Mouse (Mus musculus): ENCODE measurements around the gene Fads6.

Gene Fads6

GRCm38 (mm10) chr11:115275509-115275908 is 22.0 kb downstream of the Fads6 start:
- no peak for DNase-seq

- no peak for DNase-seq
Observed at GRCm38 (mm10) chr11:115274771-115275170, 22.7 kb downstream of the Fads6 start.

- DNase-seq, result no peak
Observed at GRCm38 (mm10) chr11:115274178-115274577, 23.3 kb downstream of the Fads6 start.

DNA sequence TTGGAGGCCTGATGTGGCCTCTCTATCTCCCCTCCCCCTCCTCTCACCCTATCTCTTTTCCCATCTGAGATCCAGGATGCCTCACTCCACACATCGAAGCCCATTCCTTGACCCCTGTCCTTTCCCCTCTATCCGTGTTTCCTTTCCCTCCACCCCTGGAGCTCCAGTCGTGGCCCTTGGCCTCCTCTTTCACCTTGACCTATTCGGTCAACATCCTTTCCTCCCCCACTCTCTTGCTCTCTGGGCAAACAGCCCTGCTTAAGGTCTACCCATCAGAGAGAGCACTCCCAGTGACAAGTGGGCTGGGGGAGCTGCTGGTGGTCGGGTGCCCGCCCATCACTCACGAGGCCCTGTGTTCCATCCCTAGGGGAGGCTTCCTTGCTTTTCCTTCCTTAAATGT is 23.7 kb downstream of the Fads6 start:
- no peak for DNase-seq

GRCm38 (mm10) chr11:115272894-115273498 is 24.5 kb downstream of the Fads6 start:
- no peak for DNase-seq

DNA sequence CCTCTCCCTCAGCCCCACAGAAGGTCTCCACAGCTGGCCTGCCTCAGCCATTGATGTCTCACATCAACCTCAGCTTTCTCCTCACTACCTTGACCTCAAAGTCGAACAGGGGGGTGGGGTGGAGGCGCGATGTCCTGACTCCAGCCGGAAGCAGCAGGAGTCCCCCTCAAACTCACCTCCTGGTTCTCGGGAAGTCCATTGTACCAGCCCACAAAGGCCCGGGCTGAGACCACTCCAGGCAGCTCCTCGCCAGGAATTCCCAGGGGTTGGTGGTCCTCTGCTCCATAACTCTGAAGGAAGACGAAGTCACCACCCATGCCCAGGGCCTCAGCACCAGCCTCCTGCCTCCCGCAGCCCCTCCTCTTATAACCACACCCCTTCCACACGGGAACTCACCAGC is 26.0 kb downstream of the Fads6 start:
- DNase-seq, result no peak

- no peak for DNase-seq
Observed at GRCm38 (mm10) chr11:115271052-115271451, 26.4 kb downstream of the Fads6 start.

DNA sequence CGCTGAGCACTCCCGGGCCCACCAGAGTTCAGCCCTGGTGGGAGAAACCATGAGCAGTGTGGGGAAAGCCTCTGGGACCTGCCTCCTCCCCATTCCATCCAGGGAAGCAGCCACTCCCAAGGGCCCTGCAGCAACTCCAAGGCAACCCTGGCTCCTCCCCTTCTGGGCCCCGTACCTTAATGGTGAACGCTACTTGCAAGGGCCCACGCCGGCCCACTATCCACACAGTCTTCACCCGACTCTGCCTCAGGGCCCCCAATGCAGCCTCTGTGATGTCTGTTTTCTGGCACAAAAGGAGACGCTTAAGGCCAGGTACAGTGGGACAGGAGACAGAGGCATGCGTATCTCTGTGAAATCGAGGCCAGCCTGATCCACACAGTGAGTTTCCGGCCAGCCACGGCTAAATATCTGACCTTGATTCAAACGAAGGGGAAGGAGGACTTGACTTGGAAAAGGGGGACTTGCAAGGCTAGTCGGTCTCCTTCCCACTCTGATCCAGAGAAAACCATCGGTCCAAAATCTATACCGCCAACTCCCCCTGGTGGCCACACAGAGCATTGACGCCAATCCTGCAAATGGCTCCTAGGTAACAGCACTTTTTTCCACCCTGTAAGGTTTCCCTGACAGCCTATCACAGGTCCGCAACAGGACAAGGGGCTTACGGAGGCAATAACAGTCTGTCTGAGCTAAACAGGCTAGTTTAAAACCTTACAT is 27.2 kb downstream of the Fads6 start:
- peak; percentile 91 for DNase-seq

GRCm38 (mm10) chr11:115269330-115270066 is 28.0 kb downstream of the Fads6 start:
- peak; percentile 57 for DNase-seq

GRCm38 (mm10) chr11:115267958-115268357 is 29.5 kb downstream of the Fads6 start:
- no peak for DNase-seq

GRCm38 (mm10) chr11:115267061-115267883 is 30.2 kb downstream of the Fads6 start, which contains the start of gene Grin2c:
Grin2c (minus strand) TSS chr11:115267243.
- peak; percentile 66 for DNase-seq

DNA sequence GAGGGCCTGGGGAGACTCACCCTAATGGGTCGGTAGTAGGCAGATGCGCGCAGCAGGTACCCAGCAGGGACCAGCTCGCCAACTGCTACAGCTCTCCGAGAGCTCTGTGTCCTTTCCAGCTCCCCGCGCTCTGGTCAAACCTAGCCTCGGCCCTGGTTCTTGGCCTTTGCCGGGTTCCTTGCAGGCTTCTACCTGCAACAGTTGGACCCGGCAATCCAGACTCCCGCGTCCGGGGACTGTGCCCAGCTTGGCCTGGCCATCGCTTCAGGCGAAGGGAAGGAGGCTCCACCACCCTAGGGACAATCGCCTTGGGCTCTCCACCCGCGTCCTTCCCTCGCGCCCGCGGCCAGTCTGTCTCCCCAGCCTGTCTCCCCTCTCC is 31.1 kb downstream of the Fads6 start:
- peak; percentile 76 for DNase-seq

DNA sequence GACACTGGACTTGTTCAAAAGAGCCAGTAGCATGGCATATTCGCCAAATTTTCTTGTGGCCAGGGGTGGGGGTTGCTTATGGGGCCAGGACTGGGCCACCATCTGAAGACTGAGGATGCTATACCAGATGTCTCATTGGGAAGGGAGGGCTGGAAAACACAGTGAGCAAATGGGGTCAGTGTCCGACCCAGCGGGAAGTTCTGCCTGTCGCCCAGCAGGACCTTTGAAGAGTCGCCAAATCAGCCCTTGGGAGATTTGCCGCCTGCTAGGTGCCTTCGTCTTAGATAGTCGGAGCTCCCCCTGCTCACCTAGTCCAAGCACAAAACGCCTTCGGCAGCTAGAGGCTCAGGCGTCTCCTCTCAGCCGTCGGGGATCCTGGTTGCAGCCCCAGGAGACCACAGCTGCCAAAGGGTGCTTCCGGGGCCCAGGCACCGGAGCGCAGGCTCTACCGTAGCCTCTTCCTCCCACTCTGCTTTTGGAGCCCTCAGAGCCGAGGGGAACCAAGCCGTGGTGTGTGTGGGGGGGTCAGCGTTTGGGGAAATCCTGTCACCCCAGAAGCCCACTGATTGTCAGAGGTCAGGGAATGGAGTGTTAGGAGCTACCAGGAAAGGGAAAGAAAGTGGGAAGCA is 31.6 kb downstream of the Fads6 start:
- peak; percentile 77 for DNase-seq

DNA sequence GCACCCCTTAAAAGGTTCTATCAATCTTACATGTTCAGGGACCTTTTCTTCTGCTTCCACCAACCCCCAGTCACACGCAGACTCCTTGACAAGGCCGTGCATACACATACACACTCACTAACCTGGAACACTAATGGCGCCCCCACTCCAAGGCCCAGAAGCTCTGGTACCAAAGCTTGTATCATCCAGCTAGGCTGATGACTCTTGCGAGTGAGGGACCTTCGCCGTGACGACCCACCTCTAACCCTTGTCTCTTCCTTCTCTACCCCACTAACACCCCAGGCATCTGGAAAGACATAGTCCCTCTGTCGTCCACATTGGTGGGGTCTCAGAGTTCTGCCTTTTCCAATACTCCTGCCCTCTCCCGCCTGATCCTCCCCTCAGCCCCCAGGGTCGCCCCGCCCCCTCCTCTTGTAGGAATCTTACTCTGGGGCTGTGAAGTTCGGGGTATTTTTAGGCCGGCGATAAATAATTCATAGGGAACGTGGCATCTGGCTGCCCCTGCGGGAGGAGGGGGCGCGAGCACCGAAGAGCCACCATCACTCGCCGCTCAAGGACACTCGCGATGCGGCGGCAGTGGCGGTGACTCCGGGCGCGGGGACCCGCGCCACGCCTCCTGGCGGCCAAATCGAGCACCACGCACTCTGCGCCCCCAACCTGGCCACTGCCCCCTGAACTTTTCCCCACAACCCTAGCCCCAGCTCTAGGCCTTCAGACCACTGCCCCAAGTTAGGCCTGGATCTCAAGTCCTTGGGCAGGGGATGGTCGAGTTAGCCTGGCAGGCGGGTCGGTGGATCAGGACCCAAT is 32.4 kb downstream of the Fads6 start:
- no peak for DNase-seq

GRCm38 (mm10) chr11:115264136-115264861 is 33.2 kb downstream of the Fads6 start:
- peak; percentile 59 for DNase-seq

GRCm38 (mm10) chr11:115262954-115263353 is 34.5 kb downstream of the Fads6 start:
- peak; percentile 59 for DNase-seq

DNA sequence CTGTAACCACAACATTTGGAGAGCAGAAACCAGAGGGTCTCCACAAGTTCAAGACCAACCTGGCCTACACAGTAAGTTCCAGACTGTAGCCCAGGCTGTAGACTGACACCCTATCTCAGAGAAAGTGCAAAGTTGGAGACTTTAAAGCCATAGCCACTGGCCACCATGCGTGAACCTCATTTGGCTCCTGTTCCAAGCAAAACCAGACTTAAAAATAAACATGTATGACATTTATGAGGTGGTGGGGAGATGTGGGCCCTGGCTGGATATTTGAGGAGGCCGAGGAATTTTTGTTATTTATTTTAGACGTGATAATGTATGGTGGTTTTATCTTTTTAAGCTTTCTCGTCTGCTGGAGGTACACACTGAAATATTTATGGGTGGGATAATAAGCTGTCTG is 38.3 kb downstream of the Fads6 start:
- DNase-seq, result no peak

DNA sequence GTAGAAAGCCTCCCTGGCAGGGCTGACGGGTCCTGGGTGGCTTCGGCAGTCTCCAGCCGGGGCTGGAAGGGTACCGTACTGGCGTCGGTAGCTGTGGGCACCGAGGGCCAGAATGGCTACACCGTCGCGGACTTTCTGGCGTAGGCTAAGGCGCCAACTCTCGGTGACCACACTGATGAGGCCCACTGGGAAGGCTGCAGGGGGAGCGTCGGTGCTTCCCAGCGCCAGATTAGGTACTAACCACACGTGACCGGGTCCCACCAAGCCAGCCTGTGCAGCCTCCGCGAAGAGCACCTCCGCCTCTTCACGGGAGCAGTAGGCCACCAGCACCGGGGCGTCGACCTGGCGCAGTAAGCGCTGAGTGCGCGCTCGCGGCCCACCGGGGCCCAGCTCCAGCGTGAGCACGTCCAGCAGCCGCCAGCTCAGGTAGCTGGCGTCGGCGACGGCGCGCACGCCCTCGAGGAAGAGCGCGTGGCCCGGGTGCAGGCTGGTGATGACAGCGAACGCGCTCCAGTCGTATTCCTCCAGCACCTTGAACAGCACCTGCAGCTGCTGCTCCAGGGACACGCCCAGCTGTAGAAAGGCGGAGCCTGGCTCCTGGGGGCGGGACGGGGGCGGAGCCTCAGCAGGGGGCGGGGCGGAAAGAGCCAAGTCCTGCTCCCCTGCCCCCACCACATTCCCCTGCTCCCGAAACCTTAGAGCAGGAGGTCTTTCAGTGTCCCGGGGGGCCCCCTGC is 39.5 kb downstream of the Fads6 start:
- DNase-seq, result no peak

- no peak for DNase-seq
Observed at GRCm38 (mm10) chr11:115251258-115251657, 46.2 kb downstream of the Fads6 start.

DNA sequence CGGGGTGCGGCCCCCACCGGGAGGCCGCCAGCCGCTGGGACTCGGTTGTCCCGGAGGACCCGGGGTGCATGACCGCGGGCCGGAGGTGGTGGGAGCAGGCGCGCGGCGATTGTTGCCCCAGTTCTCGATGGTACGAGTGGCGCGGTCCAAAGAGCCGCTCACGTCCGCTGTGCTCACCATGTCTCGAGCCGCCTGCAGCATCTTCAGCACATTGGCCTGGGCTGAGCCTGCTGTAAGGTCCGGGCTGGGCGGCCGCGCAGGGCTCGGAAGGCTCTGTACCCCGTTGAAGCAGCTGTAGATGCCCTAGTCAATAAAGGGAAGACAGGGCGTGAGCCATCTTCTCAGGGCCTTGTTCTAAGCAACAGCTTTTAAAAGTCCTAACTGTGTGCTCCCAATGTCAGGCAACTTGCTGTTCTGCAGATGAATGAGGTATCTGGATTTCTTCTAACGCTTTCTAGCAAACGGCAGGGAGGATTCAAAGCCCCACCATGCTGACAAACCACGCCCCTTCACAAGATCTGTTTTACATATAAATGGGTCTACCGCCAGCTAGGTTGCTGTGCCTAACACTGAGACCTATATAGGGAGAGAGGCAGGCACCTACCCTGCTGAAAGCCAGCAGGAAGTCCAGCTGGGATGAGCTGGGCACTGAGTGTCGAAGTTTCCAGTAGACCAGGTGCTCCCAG is 46.9 kb downstream of the Fads6 start:
- DNase-seq, result no peak

Data from cerebellum, adult 11 months (tissue).